Mouse (Mus musculus): ENCODE data around the gene Arl5b.

DNA sequence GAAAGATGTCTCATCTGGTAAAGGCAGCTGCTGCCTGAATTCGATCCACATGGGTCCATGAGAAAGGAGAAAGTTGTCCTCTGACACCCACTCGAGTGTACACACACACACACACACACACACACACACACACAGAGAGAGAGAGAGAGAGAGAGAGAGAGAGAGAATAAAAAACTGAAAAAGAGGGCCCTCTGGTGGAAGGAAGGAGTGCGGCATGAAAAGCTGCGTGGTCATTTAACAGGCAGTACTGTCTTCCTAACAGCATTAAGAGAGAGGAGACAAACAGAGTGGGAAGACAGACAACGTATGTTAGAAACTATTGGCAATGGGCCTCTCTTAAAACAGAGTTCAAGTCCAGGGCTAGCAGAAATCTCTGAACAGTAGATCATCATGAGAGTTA is 8.9 kb upstream of the Arl5b start:
- TF ChIP-seq POLR2A (IDR thresholded peaks at IDR 0.05; ENCODE audit: extremely low read depth, insufficient read depth, low read length) (no peak), CTCF (IDR thresholded peaks at IDR 0.05; ENCODE audit: extremely low read depth, insufficient read depth, low read length) (peak; percentile 30; the same call in 1 of the 2 replicates)

Data from cortical plate, adult 2 months (tissue).